Mouse (Mus musculus) T-helper 17 cell (primary cell): ENCODE data around the gene Olfr71.

ENCODE experiments used
- in situ Hi-C, 2 experiments: fragments of 300-600 bp; cut with MboI, MseI; formaldehyde crosslinking; loops; 1 replicate in 1 of 2; 2 replicates in 1 of 2; pipeline ENCODE4 v1.15.1; 2025; ENCODE audit warnings: high pct_unique_total_duplicates in 2 of 2

Olfr71 gene

GRCm38 (mm10) chr4:43657146-43657545 is 52.9 kb downstream of the Olfr71 start:
- in situ Hi-C loops, result no loop called here

- in situ Hi-C loops, result no loop called here
These were observed 53.5 kb downstream of the Olfr71 start, which contains the start of gene Hint2 for GRCm38 (mm10) chr4:43656339-43657109. Gene Hint2, minus strand, starts transcription at chr4:43656466.

- in situ Hi-C loops, result no loop called here
These were observed 54.3 kb downstream of the Olfr71 start for GRCm38 (mm10) chr4:43655656-43656338.
